Mouse (Mus musculus) urinary bladder, postnatal 36 days (tissue): ENCODE measurements at regions not wholly inside any gene's neighbourhood (a gene's known extent, or its start where the extent isn't known, plus 50 kb on each side); places are given as distances from the start of the nearest gene placed in this dataset.
"Not testable (repeated sequence)": the region's sequence is repeated elsewhere in the genome, so short reads cannot be mapped to it uniquely, and the experiment has no call there.

ENCODE experiments used
- DNase-seq, 2 experiments: peaks; one replicate each; pipeline ENCODE4 v3.0.0; 2022; ENCODE audit warnings: low spot score in 2 of 2, mixed read lengths in 1 of 2

DNA sequence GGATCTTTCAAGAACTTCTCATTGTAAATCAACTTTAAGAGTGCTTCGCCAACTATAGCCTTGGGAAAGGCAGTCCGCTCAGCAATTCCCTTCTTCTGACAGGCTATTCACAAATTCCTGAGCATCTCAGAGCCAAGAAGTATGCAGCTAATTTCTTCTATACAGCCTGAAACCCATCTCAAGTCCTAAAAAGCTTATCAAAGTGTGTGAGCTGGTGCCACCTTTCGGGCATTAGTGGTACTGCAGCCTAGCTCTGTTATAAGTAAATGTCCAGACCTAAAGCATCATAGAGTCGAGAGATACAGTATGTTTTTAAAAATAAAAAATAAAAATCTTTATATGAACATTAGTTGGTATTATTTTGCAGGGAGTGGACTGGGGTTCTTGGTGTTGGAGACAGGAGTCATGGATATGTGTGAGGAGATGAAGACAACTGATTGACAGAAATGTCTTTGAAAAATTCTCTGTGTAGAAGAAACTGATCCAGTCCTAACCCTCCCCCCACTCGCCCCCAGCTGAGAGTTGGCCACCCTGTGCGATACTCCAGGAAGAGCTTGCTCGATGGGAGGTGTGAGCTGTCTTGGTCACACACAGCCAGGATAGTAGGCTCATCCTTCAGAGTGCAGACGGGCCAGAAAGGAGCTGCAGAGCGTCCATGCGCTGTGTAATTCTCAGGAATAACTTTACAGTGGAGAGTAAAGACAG lies 56.4 kb downstream of the Bod1 start:
- peak in 1 of 2 experiments; percentile 27 for DNase-seq

DNA sequence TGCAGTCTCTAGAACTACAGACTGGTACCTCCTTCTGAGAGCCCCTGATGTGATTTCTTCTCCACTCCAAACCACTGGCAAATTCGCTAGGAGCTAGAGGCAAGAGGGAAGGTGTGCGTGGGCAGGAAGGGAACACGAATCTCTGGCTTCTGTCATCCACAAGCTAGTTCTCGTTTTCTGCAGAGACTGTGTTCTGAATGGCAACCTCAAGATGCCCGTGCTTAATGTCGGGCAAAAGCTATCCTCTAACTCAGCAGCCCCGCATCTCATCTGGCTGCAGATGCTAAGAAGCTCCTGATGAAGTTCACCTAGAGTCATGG lies 57.3 kb downstream of the Bod1 start:
- DNase-seq = no peak

DNA sequence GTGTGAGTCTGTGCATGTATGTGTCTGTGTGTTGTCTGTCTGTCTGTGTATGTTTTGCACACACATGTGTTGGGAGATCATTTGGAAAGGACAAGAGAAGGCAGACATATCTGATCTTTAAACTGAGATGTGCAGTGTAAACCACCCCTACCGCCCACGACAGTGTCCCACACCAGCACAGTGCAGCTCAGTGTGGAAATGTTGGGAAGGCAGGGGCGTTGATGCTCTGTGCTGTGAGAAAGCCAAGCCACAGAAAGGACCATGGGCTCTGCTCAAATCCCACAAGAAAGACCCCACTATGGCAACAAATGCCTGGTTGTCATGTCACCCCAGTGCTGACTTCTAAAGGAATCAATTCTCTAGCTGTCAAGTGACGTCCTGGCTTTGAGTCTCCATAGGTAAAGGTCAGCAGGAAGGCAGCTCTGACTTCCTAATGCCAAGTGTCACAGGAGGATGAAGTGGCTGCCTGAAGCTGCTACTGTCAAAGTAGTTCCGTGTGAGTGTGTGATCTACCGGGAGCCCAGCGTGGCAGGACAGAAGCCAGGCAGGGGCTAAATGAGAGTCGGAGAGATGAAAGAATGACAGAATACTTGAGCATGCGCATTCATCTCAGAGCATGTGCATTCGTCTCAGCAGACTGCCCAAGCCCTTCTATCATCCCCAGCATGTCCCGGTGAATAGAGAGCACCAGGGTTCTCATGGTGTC lies 57.8 kb downstream of the Bod1 start:
- no peak for DNase-seq

DNA sequence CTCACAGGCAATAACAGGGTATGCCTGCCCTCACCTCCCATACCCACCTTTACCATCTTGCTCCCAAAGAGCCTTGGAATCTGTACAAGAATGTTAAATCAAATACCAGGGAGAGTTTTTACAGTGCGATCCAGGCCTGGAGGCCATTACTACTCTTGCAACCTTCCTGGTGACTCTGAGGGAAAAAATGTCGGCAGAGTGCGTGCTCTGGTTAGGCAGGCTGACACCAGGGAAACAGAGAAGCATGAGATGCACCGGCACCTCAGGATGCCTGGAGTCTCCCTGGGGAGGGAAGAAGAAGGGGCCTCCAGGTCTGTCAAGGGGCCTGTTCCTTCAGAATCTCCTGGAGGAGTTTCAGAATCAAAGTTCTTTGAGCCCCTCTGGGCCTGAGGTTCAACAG lies 63.2 kb downstream of the Bod1 start:
- no peak for DNase-seq

DNA sequence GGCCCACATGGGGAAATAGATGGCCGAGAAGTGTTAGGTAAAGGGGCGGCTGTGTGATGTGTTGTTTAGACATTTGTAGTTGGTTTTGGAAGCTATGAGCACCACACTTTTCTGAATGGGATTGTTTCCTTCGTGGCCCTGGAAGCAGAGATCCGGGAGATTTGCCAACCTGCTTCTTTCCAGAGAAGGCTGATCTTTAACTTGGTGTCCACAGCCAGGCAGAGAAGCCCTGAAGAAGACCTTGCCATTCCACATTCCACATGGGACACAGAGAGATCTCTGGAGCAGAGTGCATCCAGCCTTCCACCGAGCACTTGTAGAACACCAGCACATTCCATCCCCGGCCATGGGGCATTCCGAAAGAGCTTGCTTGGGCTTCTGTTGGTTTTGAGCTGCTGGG lies 70.2 kb downstream of the Bod1 start:
- DNase-seq = no peak

DNA sequence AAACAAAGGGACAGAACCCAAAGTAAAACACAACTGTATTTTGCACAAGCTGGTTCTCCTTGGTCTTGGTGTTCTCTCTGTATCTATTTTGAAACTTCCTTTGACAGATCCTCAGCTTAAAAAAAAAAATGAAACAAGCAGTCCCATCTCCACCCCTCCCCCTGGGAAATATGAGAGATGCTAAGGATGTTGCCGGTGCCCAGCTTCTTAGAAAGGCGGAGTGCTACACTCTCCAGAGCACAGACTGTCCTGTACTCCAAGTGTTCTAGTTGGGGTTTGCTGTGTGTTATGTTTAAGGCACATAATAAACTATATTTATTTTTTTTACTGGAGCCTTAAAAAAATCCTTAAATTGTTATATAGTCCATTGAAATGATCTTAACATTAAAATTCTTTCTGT lies 78.1 kb downstream of the Bod1 start:
- no peak for DNase-seq

DNA sequence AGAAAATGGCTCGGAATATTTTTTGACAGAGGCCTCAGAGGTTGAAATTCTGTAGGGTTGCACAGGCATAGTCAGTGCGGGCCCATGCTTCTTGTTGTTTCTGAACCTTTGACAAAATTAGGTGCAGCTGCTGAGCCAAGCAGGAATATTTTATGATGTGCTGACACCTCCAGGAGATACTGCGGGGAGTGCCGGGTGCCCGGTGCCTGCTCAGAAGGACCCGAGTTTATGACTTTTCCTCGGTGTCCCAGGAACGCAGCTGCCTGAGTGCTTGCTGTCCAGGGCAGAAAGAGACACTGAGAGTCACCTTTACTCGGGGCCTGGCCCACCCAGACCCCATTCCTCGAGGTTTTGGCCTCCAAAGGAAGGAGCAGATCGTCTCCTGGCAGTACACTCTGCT lies 79.6 kb downstream of the Bod1 start:
- no peak for DNase-seq

DNA sequence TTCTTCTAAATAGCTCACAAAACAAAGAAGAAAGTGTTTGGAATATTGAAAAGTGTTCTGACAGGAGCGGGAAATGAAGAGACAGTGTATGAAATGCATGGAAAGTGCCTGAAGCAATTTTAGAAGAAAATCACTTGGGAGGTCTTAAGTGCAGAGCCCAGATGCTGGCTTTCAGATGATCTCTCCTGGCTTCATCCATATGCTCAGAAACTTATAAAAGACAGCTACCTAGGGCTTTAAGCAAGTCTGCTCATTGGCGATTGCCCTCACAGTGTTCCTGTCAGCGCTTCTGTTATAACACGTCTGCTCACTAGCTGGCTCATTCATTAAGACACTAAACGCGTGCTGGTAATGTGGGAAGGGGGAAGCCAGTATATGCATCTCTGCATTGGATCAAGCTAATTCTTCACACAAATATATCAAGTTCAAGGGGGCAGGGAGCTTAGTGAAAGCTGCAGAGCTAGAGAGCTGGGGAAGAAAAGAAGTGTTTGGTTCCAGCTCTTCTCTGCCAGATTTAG lies 80.6 kb downstream of the Bod1 start:
- DNase-seq = no peak

DNA sequence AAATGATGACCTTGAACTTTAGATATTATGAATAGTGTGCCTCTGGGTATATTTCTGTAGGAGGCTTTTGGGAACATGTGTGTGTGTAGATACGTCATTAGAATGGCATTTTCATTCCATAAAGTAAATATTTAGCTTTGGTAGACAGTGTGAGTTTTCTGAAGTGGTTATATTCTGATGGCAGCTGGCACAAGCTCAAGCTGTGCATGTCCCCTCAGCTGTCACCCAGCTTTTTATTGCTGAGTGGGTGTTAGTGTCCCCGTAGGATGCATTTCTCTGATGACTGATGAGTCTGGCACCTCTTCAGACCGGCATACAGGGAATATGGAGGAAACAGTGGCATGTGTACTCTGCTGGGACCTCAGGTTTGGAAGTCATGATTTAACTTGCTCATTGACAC lies 96.7 kb downstream of the Bod1 start:
- no peak for DNase-seq

DNA sequence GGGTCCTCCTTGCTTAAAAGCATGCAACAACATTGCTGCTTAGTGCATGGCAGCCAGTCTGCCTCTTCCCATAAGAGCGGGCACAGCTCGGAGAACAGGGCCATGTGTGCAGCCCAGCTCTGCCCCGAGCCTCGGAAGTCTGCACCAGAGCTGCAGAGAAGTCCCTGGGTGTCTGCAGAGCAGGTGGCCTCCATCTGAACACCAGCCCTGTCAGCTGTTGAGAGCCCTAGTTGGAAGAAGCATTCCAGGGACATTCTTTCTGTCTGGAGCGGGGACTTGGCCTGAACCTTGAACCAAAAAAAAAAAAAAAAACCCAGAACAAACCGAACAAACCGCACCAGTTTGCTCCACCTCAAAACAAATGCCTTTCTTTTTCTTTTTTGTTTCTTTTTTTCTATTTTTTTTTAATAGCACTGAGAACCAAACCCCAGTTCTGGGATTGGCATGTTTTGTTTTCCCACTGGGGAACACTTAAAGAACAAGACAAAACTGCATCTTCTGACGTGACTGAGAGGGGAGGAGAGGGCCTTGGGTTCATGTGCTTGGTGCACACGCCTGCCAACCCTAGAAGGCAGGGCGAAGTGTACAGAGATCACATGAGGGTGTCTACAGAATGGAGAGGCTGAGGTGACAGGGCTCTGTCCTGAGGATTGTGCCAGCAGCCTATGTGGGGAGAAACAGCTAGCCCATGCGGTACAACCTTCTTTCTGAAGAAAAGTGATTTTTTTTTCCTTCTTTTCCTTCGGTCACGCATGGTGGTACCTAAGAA lies 106.8 kb downstream of the Bod1 start:
- peak in 1 of 2 experiments; percentile 25 for DNase-seq

DNA sequence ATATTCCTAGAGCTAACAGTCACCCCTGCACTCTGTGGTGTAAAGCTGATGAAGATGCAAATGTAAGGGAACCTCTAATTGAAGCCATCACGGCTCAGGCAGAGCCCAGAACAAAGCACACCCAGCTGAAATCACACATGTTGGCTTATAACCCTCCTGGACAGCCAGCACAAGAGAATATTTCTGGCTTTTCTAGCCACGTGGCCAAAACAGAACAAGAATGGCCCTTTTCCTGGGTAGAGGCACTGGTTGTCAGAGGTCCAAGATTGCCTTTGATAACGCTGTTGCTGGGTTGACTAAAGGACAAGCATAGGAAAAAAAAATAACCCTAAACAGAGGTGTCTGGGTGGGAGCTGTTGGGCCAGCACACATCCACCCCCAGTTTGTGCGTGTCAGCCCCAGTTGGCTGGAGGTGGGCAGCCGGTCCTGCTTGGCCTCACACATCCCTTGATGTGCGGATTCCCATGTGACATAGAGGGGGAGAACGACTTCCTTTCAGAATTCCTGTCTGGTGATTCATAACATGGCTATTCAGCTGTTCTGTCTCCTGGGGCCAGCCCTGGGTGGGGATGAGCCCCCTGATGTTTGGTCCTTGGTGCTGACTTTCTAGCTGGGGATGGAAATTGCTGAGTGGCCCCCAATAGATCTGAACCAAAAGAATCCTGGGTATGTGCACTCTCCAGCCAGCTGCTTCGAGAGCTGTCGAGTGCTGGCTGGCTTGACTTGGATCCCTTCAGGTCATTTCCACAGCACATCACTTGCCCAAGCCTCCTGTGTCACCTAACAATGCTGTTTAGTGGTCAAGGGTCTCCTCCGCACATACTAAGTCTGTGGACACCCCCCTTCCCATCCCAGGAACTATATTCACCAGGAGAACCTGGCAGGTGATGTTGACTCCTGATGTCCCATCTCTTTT lies 107.6 kb downstream of the Bod1 start:
- no peak for DNase-seq

DNA sequence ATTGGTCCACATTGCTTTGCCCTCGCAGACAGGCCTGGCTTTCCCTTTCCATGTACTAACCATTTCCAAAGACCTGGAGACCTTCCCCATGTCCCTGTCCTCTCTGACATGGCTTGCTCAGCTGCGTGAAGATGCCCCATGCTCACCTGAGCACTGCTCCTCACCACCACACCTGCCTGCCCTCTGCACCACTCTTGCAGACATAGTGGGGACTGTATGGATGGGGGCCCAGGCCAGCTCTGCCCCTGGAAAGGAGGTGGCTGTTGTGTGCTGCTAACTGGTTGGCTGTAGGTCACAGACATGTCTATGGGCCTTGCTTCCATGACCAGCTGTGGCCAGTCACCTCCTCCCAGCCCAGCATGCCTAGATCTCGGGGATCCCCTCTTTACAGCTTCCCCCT lies 108.7 kb downstream of the Bod1 start:
- no peak for DNase-seq

DNA sequence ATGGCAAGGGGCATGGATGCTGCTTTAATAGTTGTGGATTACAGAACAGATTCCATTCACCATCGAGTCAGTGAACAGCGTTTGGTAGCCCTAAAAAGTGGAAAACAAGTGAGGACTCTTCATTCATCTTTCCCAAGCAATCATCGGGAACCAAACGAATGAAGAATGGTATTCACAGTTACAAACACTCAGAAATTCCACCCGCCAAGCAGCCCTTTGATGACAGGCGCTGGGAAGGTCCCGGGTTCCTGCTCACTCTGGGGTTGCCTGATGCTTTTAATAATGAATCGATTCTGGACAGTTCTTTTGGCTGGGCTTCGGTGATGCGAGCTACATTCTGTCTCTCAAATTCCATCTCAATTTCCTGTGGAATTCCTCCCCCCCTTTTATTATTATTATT lies 110.9 kb downstream of the Bod1 start:
- DNase-seq = no peak

DNA sequence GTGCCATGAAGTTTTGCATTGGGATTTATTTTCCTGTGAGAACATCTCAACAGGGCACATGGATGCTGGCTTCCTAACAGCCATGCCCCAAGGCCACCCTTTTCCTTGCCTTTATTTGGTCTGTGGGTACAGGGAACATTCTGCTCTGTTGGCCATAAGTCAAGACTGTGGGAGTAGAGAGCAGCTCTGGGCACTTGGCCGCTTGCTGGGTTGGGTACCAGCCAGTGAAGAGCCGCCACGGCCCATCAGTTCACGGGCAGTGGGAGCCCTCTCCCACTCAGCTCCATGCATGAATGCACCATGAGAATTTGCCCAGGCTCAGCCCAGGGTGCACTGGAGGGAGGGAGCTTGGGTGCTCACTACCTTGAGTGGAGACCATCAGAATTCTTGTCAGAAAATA lies 116.6 kb downstream of the Bod1 start:
- DNase-seq = no peak

DNA sequence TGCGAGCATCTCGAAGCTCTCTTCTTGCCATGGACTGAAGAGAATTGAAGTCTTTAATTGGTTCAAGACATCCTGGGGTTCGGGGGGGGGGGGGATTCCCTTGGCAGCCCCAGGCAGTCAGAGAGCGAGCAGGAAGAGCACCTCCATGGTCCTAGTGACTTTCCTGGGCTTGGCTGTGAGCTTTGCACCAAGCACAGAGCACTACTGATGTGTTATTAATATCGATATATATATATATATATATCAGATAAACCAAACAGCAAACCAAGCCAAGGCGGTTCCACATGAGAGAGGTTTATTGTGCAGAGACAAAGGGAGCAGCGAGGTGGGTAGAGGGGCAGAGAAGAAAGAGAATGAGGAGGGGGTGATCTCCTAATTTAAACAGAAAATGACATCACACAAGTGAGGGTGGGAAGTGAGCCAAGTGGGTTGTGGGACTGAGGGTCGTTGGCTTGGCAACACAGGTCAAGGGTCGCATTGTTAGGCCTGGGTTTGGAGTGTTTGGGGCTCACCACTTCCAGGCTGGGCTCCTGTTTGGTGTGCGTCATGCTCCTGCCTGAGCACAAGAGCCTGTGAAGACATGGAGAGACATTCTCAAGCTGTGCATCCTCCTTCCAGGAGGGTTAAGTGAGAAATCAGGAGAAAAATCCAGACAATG lies 119.9 kb downstream of the Bod1 start:
- DNase-seq = no peak

DNA sequence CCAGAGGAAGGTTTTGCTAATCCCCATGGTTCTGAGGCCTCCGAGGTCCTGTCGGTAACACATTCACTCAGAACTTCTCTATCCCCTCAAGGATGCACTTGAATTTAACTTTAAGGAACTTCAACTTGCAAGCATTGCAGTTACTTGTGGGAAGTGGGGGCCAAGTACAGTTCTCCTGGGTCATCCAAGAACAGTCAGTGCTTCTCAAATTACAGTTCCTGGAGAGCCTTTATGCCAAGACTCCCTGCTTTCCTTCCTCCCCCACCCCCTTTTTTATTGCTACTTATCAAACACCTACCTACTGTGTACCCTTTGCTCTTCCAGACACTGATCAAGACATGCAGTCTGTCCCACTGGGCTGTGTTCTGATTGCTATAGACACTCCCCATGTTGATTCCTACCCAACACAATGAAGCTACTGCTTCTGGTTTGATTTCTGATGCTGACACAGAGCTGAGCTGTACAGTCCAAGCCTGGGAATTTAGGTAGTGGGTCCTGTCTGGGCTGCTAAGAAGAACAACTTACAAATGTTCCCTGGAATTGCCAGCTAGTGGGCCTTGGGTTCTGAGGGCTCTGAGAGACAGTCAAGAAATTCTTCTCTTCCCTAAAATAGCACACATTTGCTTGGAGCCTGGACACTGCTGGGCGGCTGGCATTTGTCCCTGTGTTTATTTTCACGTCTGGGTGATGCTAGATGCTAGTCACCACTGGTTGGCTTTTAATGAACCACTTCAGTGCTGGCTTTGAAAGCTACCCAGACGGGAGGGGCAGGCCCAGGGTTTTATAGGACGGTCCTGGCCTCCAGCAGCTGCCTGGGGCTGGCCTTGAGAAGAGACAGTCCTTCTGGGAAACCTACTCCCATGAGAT lies 120.7 kb downstream of the Bod1 start:
- peak in 1 of 2 experiments; percentile 33 for DNase-seq

DNA sequence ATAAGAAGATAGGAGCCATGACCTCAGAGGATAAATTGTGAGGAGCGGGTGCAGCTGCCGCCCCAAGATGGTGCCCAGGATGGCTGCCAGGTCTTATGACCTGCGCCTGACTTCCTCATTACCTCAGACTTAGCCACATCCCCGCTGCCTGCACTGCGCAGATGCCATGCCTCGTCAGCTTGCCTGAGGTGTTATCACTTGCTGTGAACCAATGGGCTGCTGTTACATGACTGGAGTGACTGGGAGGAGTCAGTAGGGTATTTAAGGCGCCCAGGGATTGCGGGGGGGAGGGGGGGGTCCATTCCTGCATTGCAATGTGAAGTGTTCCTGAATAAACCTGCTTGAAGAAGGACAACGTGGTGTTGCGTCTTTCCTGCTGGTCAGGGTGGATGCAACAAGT lies 126.2 kb downstream of the Bod1 start:
- not testable (repeated sequence) for DNase-seq

DNA sequence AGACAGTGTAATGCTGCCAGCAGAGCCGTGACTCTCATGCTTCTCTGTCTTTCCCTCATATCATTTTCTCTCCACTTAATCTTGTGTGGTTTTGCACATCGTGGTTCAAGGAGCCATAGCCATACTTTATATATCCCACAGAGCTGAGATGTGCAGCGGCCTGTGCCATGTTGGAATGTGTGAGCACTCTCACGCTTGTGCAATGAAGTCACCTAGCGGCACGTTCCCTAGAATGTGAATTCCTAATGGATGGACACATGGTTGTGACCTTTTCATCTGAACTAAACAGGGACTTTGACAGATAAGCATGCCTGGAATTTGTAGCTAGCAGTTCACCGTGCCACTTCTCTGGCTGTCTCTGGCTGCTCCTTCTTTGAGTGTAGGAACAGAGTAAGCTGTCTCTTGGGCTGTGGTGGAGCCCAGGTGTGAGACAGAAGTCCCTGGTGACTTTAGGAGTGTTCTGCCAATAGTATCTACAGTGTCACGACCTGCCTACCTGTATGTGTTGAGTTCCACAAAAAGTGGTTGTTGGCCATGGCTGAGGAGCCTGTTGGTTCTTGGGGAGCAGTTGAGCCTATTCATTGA lies 129.0 kb downstream of the Bod1 start:
- no peak for DNase-seq

DNA sequence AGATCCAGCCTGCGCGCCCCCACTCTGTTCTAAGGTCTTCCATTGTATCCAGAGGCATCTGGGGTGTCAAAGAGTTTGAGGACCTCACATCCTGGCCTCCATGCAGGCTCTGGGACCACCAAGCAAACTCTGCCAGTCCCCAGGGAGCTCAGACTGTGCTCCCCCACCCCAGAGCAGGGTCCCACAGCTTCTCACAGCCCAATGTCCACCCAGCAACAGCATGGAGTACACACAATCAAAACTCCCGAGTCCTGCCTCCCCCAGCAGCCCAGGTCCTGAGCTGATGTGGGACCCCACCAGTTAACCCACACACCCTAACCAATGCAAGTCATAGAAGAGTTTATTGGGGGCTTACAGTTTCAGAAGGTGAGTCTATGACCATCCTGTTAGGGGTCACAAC lies 130.3 kb downstream of the Bod1 start:
- no peak for DNase-seq

DNA sequence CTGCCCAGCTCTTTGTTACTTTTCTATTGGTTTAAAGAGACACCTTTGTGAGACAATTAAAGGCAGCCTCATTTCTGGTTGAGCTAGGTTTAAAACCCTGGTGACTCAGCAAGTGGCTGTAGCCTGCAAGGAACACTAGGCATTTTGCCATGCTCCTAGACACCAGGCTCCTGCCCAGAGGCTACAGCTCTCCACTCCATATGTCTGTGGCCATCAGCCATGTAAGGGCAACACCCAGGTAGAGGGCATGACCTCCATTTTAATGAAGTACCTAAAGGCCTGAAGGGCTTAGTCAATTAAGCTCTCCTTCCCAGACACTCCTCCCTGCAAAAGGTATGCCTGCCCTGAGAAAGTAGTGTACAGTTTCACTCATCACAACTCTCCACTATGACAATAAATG lies 130.9 kb downstream of the Bod1 start:
- DNase-seq = no peak
